Mouse (Mus musculus) liver, embryonic 13.5 days (tissue): ENCODE results near the gene Gm16381. TPM values are rescaled to one million over a fixed set of nuclear protein-coding genes. Genes with fewer than 3 reads are reported as not detected.
"Not testable (repeated sequence)": the region's sequence is repeated elsewhere in the genome, so short reads cannot be mapped to it uniquely, and the experiment has no call there.

Experiments
- ATAC-seq: fragments of 200-750 bp; cut with Nextera tagmentation; 2 replicates; pipeline ENCODE4 v1.8.0; 2017; ENCODE audit warnings: low read depth, mild to moderate bottlenecking, moderate number of reproducible peaks, moderate library complexity
- DNase-seq: peaks from one replicate; pipeline ENCODE4 v3.0.0; 2022
- H3K27ac ChIP-seq: fragments of 300-500 bp; sonication (generic); 2 replicates; pipeline ENCODE4 v1.5.1; 2015; ENCODE audit warnings: moderate library complexity, mild to moderate bottlenecking, inconsistent platforms
- H3K27me3 ChIP-seq: fragments of 300-500 bp; sonication (generic); 2 replicates; pipeline ENCODE4 v1.6.1; 2015; ENCODE audit warnings: mild to moderate bottlenecking, inconsistent platforms
- H3K36me3 ChIP-seq: fragments of 300-500 bp; sonication (generic); 2 replicates; pipeline ENCODE4 v1.6.1; 2015; ENCODE audit warnings: mild to moderate bottlenecking, inconsistent platforms
- H3K4me1 ChIP-seq: fragments of 300-500 bp; sonication (generic); replicated peaks from 2 replicates; pipeline ENCODE4 v1.6.1; 2015; ENCODE audit warnings: inconsistent platforms
- H3K4me2 ChIP-seq: fragments of 300-500 bp; sonication (generic); 2 replicates; pipeline ENCODE4 v1.6.1; 2015; ENCODE audit warnings: inconsistent platforms, mild to moderate bottlenecking, moderate library complexity
- H3K4me3 ChIP-seq: fragments of 300-500 bp; sonication (generic); replicated peaks from 2 replicates; pipeline ENCODE4 v1.5.1; 2015; ENCODE audit warnings: mild to moderate bottlenecking, inconsistent platforms
- H3K9ac ChIP-seq: fragments of 300-500 bp; sonication (generic); 2 replicates; pipeline ENCODE4 v1.6.1; 2015; ENCODE audit warnings: mild to moderate bottlenecking, inconsistent platforms
- H3K9me3 ChIP-seq: fragments of 300-500 bp; sonication (generic); replicated peaks from 2 replicates; pipeline ENCODE4 v1.6.1; 2016; ENCODE audit warnings: inconsistent platforms
- WGBS: fragments of 180-500 bp; shearing (Covaris S2); methylation state at CpG from one replicate; pipeline ENCODE4 v1.1.7; 2015; ENCODE audit not compliant: insufficient replicate concordance; 5-methylcytosine and 5-hydroxymethylcytosine counted together
- polyA plus RNA-seq: library from polyadenylated mRNA; unstranded; fragments of >200 nt; fragmentation: Nextera tagmentation; extraction: Ambion mirVana; gene quantifications from 2 replicates; pipeline ENCODE4 v1.2.1, GENCODE M21; 2015

Gene Gm16381
- not detected in 2 replicates for polyA plus RNA-seq

DNA sequence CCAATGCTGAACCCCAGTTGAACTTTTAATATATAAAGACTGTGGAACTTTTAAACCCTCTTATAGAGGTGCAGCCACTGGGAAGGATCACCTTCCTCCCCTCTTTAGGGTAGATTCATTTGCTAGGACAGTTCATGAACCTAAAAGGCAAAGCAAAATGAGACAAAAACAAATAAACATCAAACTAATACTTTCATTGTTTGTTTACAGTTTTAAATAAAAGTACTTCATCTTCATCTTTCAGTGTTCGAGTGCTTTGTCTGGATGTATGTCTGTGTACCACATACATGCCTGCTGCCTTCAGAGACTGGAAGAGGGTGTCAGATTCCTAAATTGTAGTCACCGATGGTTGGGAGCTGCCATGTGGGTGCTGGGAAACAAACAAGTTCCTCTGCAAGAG lies at the start of gene Gm16381:
Gene Gm16381 (minus strand): TSS at position 101 of the 400 bp plus-strand sequence.
- H3K4me1 ChIP-seq, DNase-seq, H3K4me2 ChIP-seq, H3K27ac ChIP-seq, H3K36me3 ChIP-seq, H3K27me3 ChIP-seq, H3K9me3 ChIP-seq, H3K9ac ChIP-seq, H3K4me3 ChIP-seq, ATAC-seq: not testable (repeated sequence)
- WGBS: 46% methylated on average over 1 of the region's 2 CpGs

DNA sequence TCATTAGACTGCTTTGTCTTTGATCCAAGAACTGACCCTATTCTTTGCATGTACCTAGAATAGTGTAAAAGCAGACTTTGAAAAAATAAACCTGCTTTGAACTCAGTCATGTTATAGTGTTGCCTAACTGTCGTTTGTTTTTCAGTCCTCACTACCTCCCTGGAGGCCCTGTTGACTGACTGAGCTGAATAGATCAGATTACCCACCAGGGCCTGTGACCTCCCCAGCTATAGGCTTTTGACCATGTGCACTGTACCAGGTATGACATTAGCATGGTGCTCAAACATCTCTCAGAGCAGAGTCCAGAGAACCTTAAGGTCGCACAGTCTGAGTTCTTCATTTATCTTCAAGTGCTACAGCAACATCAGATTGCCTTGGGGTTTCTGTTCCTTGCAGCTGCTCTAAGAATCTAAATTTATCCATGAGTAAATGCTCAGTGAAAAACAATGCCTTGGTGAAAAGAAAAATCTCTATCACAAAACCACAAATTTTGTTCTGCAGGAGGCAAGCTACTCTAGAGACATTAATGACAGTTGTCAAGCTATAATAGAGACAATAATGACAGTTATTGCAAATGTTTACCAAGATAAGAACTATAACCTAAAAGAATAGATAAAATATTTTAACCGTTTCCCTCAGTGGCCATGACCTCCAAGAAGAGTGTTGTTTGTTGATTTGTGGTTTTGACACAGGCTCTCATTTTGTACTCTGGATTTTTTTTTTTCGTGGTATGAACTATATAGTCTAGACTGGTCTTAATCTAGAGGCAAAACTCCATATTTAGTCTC lies 8.7 kb upstream of the Gm16381 start:
- not testable (repeated sequence) for H3K4me2 ChIP-seq, DNase-seq, H3K9ac ChIP-seq, H3K4me3 ChIP-seq, H3K27ac ChIP-seq, H3K36me3 ChIP-seq, H3K9me3 ChIP-seq, H3K27me3 ChIP-seq, H3K4me1 ChIP-seq
- WGBS: 33% methylated on average over 2 of the region's 4 CpGs
- ATAC-seq: peak; percentile 77

DNA sequence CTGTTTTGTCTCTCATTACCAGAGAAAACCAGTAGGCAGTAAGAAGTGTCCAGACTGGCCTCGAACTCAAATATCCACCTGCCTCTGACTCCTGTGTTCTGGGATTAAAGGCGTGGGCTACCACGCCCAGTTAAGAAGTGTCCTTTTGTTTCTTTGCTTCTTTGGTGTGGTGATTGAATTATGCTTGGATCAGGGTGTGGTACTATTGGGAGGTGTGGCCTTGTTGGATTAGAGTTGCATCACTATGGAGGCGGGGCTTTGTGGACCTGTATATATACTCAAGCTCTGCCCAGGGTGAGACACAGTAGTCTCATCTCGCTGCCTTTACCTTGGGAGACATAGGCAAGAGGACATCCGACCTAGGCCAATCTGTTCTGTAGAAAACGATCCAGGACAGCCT lies 25.9 kb downstream of the Gm16381 start, which contains the start of gene Gm4027:
Gene Gm4027 (plus strand): TSS at position 301 of the 400 bp plus-strand sequence.
- not testable (repeated sequence) for DNase-seq, ATAC-seq, H3K27ac ChIP-seq, H3K9ac ChIP-seq, H3K4me1 ChIP-seq, H3K36me3 ChIP-seq, H3K9me3 ChIP-seq, H3K27me3 ChIP-seq, H3K4me3 ChIP-seq, H3K4me2 ChIP-seq
- 57% methylated on average over 6 of the region's 7 CpGs for WGBS

DNA sequence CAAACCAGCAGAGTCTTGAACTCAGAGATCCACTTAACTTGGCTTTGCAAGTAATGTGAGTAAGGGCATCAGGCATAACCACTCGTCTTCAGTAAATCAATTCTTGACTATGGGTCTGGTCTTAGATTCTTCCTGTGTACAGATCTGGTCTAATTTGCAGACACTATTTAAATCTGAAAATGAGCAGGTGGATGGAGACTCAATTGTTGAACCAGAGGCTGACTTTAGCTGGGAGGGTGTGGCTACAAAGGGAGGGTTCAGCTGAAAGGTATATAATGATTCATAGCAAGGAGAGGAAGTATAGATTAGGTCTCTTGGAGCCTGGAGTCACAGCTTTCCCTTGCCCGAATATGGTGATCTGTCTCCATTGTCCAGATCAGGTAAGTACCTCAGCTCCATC lies 42.0 kb downstream of the Gm16381 start, which contains the start of gene Oog1:
Gene Oog1 (plus strand): TSS at position 301 of the 400 bp plus-strand sequence.
- H3K4me2 ChIP-seq, DNase-seq, ATAC-seq, H3K36me3 ChIP-seq, H3K4me1 ChIP-seq, H3K9ac ChIP-seq, H3K27ac ChIP-seq, H3K4me3 ChIP-seq, H3K9me3 ChIP-seq, H3K27me3 ChIP-seq: not testable (repeated sequence)
- WGBS: 36% methylated on average over 1 of the region's 2 CpGs

DNA sequence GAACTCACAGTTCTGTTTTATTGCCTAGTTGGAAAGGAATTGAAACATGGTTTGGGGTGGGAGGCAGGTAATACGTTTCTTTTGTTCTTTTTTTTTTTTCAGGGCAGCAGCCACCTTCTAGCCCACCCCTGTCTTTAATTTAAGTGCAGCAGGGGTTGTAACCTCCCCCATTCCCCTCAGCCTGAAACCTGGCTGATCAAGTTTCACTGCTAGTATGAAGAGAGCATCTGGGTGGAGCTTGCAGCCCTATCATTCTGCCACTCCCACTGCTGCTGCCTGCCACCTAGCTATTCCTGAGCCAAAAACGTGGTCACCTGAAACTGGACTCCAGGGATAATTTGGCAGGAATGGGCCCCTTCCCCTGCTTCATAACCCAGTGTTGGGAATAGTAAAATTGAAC lies 43.0 kb downstream of the Gm16381 start:
- H3K27ac ChIP-seq, H3K27me3 ChIP-seq, ATAC-seq, H3K9ac ChIP-seq, H3K4me1 ChIP-seq, H3K9me3 ChIP-seq, DNase-seq, H3K36me3 ChIP-seq, H3K4me3 ChIP-seq, H3K4me2 ChIP-seq: not testable (repeated sequence)
- 0% methylated on average over 2 of the region's 2 CpGs for WGBS

Other genes starting within 250 kb of the Gm16381 start
- 228 and 232 TPM in 2 replicates for gene Slirp, start 200.7 kb downstream of the Gm16381 start, polyA plus RNA-seq
- 20.6 and 24.9 TPM in 2 replicates for gene Alkbh1, start 200.6 kb downstream of the Gm16381 start, polyA plus RNA-seq
- gene Snw1, start 172.3 kb downstream of the Gm16381 start, polyA plus RNA-seq: 68.7 and 78.4 TPM in 2 replicates
- gene Gm5788, start 149.9 kb downstream of the Gm16381 start, polyA plus RNA-seq: not detected in 2 replicates
- not detected in 2 replicates for gene Gm8300, start 130.3 kb downstream of the Gm16381 start, polyA plus RNA-seq
- gene Oog1, start 41.9 kb downstream of the Gm16381 start, polyA plus RNA-seq: not detected in 2 replicates
- gene Gm4027, start 25.8 kb downstream of the Gm16381 start, polyA plus RNA-seq: not detected in 2 replicates
- not detected in 2 replicates for gene Gm21319, start 131.1 kb upstream of the Gm16381 start, polyA plus RNA-seq
- gene Gm21936, start 150.9 kb upstream of the Gm16381 start, polyA plus RNA-seq: not detected in 2 replicates
- not detected in 2 replicates for gene BB287469, start 172.0 kb upstream of the Gm16381 start, polyA plus RNA-seq
- gene Gm2001, start 197.7 kb upstream of the Gm16381 start, polyA plus RNA-seq: not detected in 2 replicates
- not detected in 2 replicates for gene Gm2016, start 229.5 kb upstream of the Gm16381 start, polyA plus RNA-seq